Comparison of ENCODE assay signal across 8 mouse cellular contexts in the genomic region with DNA sequence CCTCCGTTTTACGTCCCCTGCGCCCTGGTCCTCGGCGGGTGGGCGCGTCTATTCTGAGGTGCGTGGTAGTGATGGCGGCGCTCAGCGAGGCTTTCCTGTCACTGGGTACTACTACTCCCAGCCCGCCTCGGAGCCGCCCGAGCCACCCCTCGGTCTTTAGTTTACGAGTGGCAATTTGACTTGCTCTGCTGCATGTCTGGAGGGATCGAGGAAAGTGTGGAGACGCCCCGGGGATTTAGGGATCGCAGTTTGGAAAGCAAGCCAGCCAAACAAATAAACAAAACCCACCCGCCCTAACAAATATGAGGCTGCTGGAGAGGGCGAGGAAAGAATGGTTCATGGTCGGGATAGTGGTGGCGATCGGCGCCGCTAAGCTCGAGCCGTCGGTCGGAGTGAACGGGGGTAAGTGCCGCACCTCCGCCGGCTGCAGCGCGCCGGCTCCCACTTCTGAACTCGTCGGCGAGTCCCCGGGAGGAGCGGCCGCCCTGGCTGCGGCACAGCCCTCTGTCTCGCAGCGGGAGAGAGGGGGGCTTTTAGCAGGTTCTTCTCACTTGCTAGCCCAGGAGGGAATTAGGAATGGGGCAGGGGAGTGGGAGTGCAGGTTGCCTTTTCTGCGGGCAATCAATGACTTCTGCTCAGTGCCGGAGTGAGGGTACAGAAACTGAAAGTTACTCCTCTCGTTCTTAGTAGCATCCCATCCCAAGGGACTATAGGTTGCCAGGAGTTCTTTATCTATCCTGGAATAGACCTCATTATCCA. TPM values are rescaled to one million over a fixed set of nuclear protein-coding genes. Genes with fewer than 3 reads are reported as not detected.
DNase-seq lines count a peak whose midpoint lies in the region; ATAC-seq and TF ChIP-seq lines count a peak whose summit lies in the region.

A gene (plus strand): TSS at position 74 of the 759 bp plus-strand sequence.

- under 1% methylated on average over 48 of the region's 51 CpGs for WGBS in heart, embryonic 11.5 days (ENCODE audit: insufficient replicate concordance)
- 0% methylated on average over 51 of the region's 51 CpGs for WGBS in kidney, embryonic 15.5 days
- WGBS in liver, embryonic 11.5 days = 0% methylated on average over 51 of the region's 51 CpGs

- TF ChIP-seq POLR2A in myocyte (IDR thresholded peaks at IDR 0.05; ENCODE audit: insufficient read length, low read depth) = peak; percentile 3

- H3K4me3 ChIP-seq in C2C12 (ENCODE audit: insufficient read depth, poor library complexity, severe bottlenecking) = peak within 1 kb of the TSS; percentile 89
- peak within 1 kb of the TSS; percentile 93 for H3K4me3 ChIP-seq in heart, embryonic 11.5 days (ENCODE audit: low read depth, low read length)
- H3K4me3 ChIP-seq in kidney, embryonic 15.5 days (replicated peaks) = peak within 1 kb of the TSS; percentile 97
- peak within 1 kb of the TSS; percentile 92 for H3K4me3 ChIP-seq in liver, embryonic 11.5 days (ENCODE audit: low read depth, low read length)
- H3K4me3 ChIP-seq in myocyte = peak within 1 kb of the TSS; percentile 97

- no peaks in the 10 kb centered on the region for H3K9me3 ChIP-seq in heart, embryonic 11.5 days (replicated peaks; ENCODE audit: control insufficient read depth, low read length)
- no peaks in the 10 kb centered on the region for H3K9me3 ChIP-seq in kidney, embryonic 15.5 days (replicated peaks)
- H3K9me3 ChIP-seq in liver, embryonic 11.5 days (ENCODE audit: control insufficient read depth, low read length) = no peaks in the 10 kb centered on the region

- peak within 1 kb of the TSS; percentile 98 for H3ac ChIP-seq in C2C12 (ENCODE audit: control insufficient read depth, insufficient read length, low read depth)
- peak within 1 kb of the TSS; percentile 46 for H3ac ChIP-seq in myocyte (ENCODE audit: control insufficient read depth, insufficient read length)

- H3K27ac ChIP-seq in heart, embryonic 11.5 days (ENCODE audit: low read depth, low read length) = peak within 1 kb of the TSS; percentile 95
- peak within 1 kb of the TSS; percentile 98 for H3K27ac ChIP-seq in kidney, embryonic 15.5 days
- H3K27ac ChIP-seq in liver, embryonic 11.5 days (ENCODE audit: low read depth, low read length) = peak within 1 kb of the TSS; percentile 95

- peaks cover 89% of the 10 kb centered on the region for H3K79me2 ChIP-seq in C2C12 (ENCODE audit: control insufficient read depth, insufficient read depth)
- H3K79me2 ChIP-seq in myocyte (ENCODE audit: control insufficient read depth, insufficient read depth) = peaks cover 34% of the 10 kb centered on the region

- H3K9ac ChIP-seq in heart, embryonic 11.5 days (ENCODE audit: low read depth, low read length) = peak within 1 kb of the TSS; percentile 97
- H3K9ac ChIP-seq in kidney, embryonic 15.5 days = peak within 1 kb of the TSS; percentile 98
- peak within 1 kb of the TSS; percentile 99 for H3K9ac ChIP-seq in liver, embryonic 11.5 days (ENCODE audit: low read depth, low read length)

- H3K27me3 ChIP-seq in C2C12 (ENCODE audit: control insufficient read depth, insufficient read depth, insufficient read length) (no peaks in the 10 kb centered on the region), myocyte (ENCODE audit: control insufficient read depth, insufficient read depth, insufficient read length) (no peaks in the 10 kb centered on the region)
- H3K27me3 ChIP-seq in heart, embryonic 11.5 days (ENCODE audit: control insufficient read depth, insufficient read depth, low read length) = no peaks in the 10 kb centered on the region
- no peaks in the 10 kb centered on the region for H3K27me3 ChIP-seq in kidney, embryonic 15.5 days
- H3K27me3 ChIP-seq in liver, embryonic 11.5 days (replicated peaks; ENCODE audit: control insufficient read depth, insufficient read depth, low read length) = no peaks in the 10 kb centered on the region

- peaks cover 54% of the 10 kb centered on the region for H3K79me3 ChIP-seq in C2C12 (ENCODE audit: low read depth)

- peak; percentile 89 for ATAC-seq in erythroblast, adult 5-6 weeks (replicated peaks; ENCODE audit: low FRiP score, poor library complexity, severe bottlenecking)
- ATAC-seq in heart, embryonic 11.5 days (replicated peaks; ENCODE audit: insufficient number of reproducible peaks, low FRiP score, low TSS enrichment) = peak; percentile 91
- peak; percentile 95 for ATAC-seq in kidney, embryonic 15.5 days (replicated peaks; ENCODE audit: low FRiP score)
- peak; percentile 93 for ATAC-seq in liver, embryonic 11.5 days (replicated peaks; ENCODE audit: low FRiP score)

- DNase-seq in brain, adult 2 months (ENCODE audit: low read depth, low spot score) = peak; percentile 95
- DNase-seq in liver, embryonic 11.5 days (ENCODE audit: low spot score) = peak; percentile 87
- DNase-seq in spleen, postnatal 4 days (ENCODE audit: low spot score in 2 of 2) = peak; percentile 85 to 93

- peaks cover 9% of the 10 kb centered on the region for H3K4me1 ChIP-seq in heart, embryonic 11.5 days (ENCODE audit: control insufficient read depth, insufficient read depth, low read length)
- peaks cover 13% of the 10 kb centered on the region for H3K4me1 ChIP-seq in kidney, embryonic 15.5 days
- H3K4me1 ChIP-seq in liver, embryonic 11.5 days (replicated peaks; ENCODE audit: control insufficient read depth, insufficient read depth, low read length) = peaks cover 2% of the 10 kb centered on the region; the same call in 1 of the 2 replicates

- TF ChIP-seq CTCF in C2C12 (IDR thresholded peaks at IDR 0.05; ENCODE audit: control insufficient read depth, insufficient read depth, insufficient read length) = no peak

- peak within 1 kb of the TSS; percentile 96 for H3K4me2 ChIP-seq in heart, embryonic 11.5 days
- peak within 1 kb of the TSS; percentile 95 for H3K4me2 ChIP-seq in kidney, embryonic 15.5 days
- H3K4me2 ChIP-seq in liver, embryonic 11.5 days = peak within 1 kb of the TSS; percentile 90
- H3K4me2 ChIP-seq in myocyte (ENCODE audit: low read depth) = peak within 1 kb of the TSS; percentile 88

- H3K36me3 ChIP-seq in C2C12 (ENCODE audit: control insufficient read depth, insufficient read depth) (peaks cover 17% of the 10 kb centered on the region), myocyte (ENCODE audit: control insufficient read depth, insufficient read depth) (no peaks in the 10 kb centered on the region)
- H3K36me3 ChIP-seq in heart, embryonic 11.5 days (ENCODE audit: control insufficient read depth, insufficient read depth, low read length) = 0 out of 2 replicates have a peak, but pooled peaks cover 5% of the 10 kb centered on the region
- peaks cover 15% of the 10 kb centered on the region for H3K36me3 ChIP-seq in kidney, embryonic 15.5 days
- H3K36me3 ChIP-seq in liver, embryonic 11.5 days (ENCODE audit: control insufficient read depth, insufficient read depth, low read length) = peaks cover 12% of the 10 kb centered on the region; the same call in 1 of the 2 replicates

TF ChIP-seq in C2C12, 6 proteins besides CTCF, POLR2A, EP300 and RAD21:
- TF ChIP-seq USF1 (IDR thresholded peaks at IDR 0.05; ENCODE audit: low read depth) = no peak
- no peak for TF ChIP-seq FOSL1 (IDR thresholded peaks at IDR 0.05; ENCODE audit: insufficient read depth, low read length, poor library complexity, severe bottlenecking)
- no peak for TF ChIP-seq CEBPB (IDR thresholded peaks at IDR 0.05; ENCODE audit: low read depth)
- TF ChIP-seq MYOD1 (IDR thresholded peaks at IDR 0.05; ENCODE audit: control insufficient read depth, insufficient read length, low read depth) = no peak
- TF ChIP-seq MAX (IDR thresholded peaks at IDR 0.05) = no peak
- no peak for TF ChIP-seq MYOG (IDR thresholded peaks at IDR 0.05; ENCODE audit: control insufficient read depth, extremely low read depth, insufficient read length)

TF ChIP-seq in myocyte, 11 proteins besides CTCF, POLR2A, EP300 and RAD21:
- no peak for TF ChIP-seq CEBPB (IDR thresholded peaks at IDR 0.05; ENCODE audit: insufficient read depth, poor library complexity, severe bottlenecking)
- no peak for TF ChIP-seq USF1 (IDR thresholded peaks at IDR 0.05; ENCODE audit: low read depth)

RNA-seq across cellular contexts. Expression of the gene that starts here (rescaled TPM):
- polyA plus RNA-seq in C2C12 (2012; fragmentation: generic; extraction: Trizol) (7.5 TPM), myocyte (2012; fragmentation: generic; extraction: Trizol) (3.5 TPM)
- 6.1 TPM in 2 replicates for total RNA-seq in erythroblast, adult 5-6 weeks (2015; ENCODE audit: low replicate concordance)
- total RNA-seq in erythroblast, adult 5-6 weeks (2017; ENCODE audit: low replicate concordance) = 4.3 and 4.5 TPM in 2 replicates
- 7.7 and 8.9 TPM in 2 replicates for polyA plus RNA-seq in heart, embryonic 11.5 days (2014; fragmentation: Nextera tagmentation; extraction: Ambion mirVana)
- polyA plus RNA-seq in kidney, embryonic 15.5 days (2015; fragmentation: Nextera tagmentation; extraction: Ambion mirVana) = 18.4 and 19.2 TPM in 2 replicates
- polyA plus RNA-seq in liver, embryonic 11.5 days (2014; fragmentation: Nextera tagmentation; extraction: Ambion mirVana) = 9.9 and 10.6 TPM in 2 replicates

Comparison
In these comparisons a context has a peak if more than half of its experiments do, and no peak if none do; other contexts are left out.
1. Peak in every context shown above with its lines: DNase-seq, ATAC-seq, H3K4me3 ChIP-seq and H3K27ac ChIP-seq.